Mouse (Mus musculus): ENCODE measurements around the gene Patl2. TPM values are rescaled to one million over a fixed set of nuclear protein-coding genes. Genes with fewer than 3 reads are reported as not detected.
"Not testable (repeated sequence)": the region's sequence is repeated elsewhere in the genome, so short reads cannot be mapped to it uniquely, and the experiment has no call there.

Gene Patl2
- total RNA-seq, 2 experiments from 2014 or later: 0.13 TPM; not detected in 1

GRCm38 (mm10) chr2:122108101-122108500 lies 77.9 kb downstream of the Patl2 start:
- intact Hi-C loops (cut with DNase I): no loop called here
- DNase-seq (ENCODE audit: low spot score in 2 of 2): no peak

DNA sequence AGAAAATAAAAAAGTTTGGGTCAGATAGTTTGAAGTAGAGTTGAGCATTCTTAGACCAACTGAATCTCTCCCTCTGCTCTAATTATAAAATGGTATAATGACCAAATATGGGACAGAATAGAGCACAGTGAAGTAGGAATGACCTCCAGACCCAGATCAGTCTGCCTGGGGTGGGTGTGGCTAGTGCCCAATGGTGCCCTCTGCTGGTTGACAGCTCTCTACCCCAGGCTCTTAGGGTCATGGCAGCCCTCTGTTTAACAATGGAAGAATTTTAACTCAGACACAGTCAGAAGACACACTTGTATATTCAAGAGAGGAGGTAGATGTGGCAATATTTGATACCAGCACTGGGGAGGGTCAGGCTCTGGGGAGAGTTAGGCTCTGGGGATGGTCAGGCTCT lies 83.9 kb downstream of the Patl2 start:
- intact Hi-C loops (cut with DNase I): no loop called here
- DNase-seq (ENCODE audit: low spot score in 2 of 2): no peak

DNA sequence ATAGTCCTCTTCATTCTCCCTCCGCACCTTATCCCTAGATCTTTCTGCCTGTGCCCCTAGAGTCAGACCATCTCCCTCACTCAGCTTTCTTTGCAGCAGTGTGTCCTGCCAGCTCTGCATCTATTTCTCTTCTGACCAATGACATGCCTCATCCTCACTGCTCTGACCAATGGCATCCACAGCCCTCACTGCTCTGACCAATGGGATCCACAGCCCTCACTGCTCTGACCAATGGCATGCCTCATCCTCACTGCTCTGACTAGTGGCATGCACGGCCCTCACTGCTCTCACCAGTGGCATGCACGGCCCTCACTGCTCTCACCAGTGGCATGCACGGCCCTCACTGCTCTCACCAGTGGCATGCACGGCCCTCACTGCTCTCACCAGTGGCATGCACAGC lies 88.3 kb downstream of the Patl2 start:
- DNase-seq (ENCODE audit: low spot score in 2 of 2); intact Hi-C loops (cut with DNase I): not testable (repeated sequence)

DNA sequence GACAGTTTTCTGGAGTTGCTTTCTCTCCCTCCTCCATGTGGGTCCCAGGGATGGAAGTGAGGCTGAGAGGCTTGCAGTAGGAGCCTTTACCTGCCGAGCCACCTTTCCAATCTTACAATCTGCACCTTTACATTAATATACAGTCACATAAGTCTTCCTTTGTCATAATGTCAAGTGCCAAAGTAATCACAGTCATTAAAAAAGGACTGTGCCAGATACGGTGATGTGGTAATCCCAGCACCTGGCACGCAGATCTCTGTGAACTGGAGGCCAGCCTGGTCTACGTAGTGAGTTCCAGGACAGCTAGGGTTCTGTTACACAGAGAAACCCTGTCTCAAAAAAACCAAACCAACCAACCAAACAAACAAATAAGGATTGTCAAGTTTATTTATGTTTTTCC lies 92.1 kb downstream of the Patl2 start:
- no peak for DNase-seq (ENCODE audit: low spot score in 2 of 2)
- intact Hi-C loops (cut with DNase I): no loop called here

DNA sequence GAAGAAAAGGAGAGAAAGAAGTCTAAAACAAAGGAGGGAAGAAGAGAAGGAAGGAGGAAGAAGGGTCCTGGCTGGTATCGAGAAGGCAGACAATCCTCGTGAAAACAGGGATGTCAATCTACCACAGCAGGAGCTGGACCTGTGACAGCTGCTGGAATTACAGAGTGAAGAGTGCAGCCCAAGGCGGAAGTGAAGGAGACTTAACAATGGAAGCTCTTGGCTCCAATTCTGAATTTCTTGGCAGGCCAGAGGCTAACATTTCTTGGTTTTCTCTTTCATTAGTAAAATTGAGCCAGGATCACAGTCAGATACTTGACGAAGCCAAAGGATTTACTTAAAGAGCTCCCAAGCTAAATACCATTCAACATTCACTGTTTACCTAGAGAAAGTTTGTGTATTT lies 99.5 kb downstream of the Patl2 start:
- intact Hi-C loops (cut with DNase I): no loop called here
- DNase-seq (ENCODE audit: low spot score in 2 of 2): no peak

DNA sequence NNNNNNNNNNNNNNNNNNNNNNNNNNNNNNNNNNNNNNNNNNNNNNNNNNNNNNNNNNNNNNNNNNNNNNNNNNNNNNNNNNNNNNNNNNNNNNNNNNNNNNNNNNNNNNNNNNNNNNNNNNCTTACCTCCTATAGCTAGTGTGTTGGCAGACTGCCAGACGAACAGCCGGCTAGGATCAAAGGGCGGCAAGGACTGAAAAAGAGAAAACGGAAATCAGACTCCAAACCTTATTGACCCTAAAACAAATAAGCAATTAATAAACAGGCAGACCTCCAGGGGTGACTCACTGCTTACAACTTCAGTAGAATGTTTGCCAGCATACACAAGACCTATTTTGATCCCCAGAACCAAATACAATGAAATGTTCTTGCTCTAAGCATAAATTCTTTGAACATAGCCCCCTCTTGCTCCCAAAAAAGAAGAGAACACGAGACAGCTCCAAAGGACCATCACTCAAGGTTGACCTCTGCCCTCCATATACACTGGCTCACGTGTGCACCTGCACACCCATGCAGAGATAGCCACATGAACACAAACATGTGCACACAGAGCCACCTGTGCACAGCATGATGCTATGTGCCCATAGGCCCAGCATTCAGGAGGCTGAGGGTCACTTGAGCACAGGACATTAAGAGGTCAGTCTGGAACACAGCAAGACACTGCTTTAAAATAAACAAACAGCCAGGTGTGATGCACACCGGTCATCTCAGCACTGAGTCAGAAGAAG lies 104.1 kb downstream of the Patl2 start:
- intact Hi-C loops (cut with DNase I): no loop called here
- no peak for DNase-seq (ENCODE audit: low spot score in 2 of 2)

Other genes with a start within 250 kb of the Patl2 start
- 10 to 100 TPM; 29.3 to 36.2 TPM for gene Ctdspl2, start 230.2 kb downstream of the Patl2 start, total RNA-seq (2021)
- under 1 TPM; 0.21 to 0.33 TPM for gene Mageb3, start 230.1 kb downstream of the Patl2 start, total RNA-seq (2021)
- gene Eif3j1, start 157.6 kb downstream of the Patl2 start, total RNA-seq (2021): 10 to 100 TPM; 19.8 to 22.6 TPM
- 10 to 100 TPM; 16.9 to 19.7 TPM for gene Spg11, start 67.8 kb downstream of the Patl2 start, total RNA-seq (2021)
- 10 to 100 TPM; 80.6 to 91.8 TPM for gene B2m, start 38.5 kb downstream of the Patl2 start, total RNA-seq (2021)
- gene Trim69, start 25.5 kb downstream of the Patl2 start, total RNA-seq (2021): not detected
- gene Terb2, start 83 bp upstream of the Patl2 start, total RNA-seq (2021): not detected
- 10 to 100 TPM; 11.9 to 14.4 TPM for gene Sord, start 48.6 kb upstream of the Patl2 start, total RNA-seq (2021)
- under 1 TPM in 1 of 2 experiments, not detected in 1; 0.09 TPM for gene Duox2, start 112.3 kb upstream of the Patl2 start, total RNA-seq (2021)
- gene Duoxa2, start 112.7 kb upstream of the Patl2 start, total RNA-seq (2021): not detected
- gene Duoxa1, start 127.5 kb upstream of the Patl2 start, total RNA-seq (2021): not detected
- gene Duox1, start 129.5 kb upstream of the Patl2 start, total RNA-seq (2021): under 1 TPM; 0.07 to 0.15 TPM
- 10 to 100 TPM; 75.3 to 77.1 TPM for gene Shf, start 183.0 kb upstream of the Patl2 start, total RNA-seq (2021)
- gene Slc28a2, start 240.3 kb upstream of the Patl2 start, total RNA-seq (2021): not detected